Mouse (Mus musculus) myocyte (in vitro differentiated cells): ENCODE data around the gene Ntan1. TPM values are rescaled to one million over a fixed set of nuclear protein-coding genes. Genes with fewer than 3 reads are reported as not detected.
"Not testable (repeated sequence)": the region's sequence is repeated elsewhere in the genome, so short reads cannot be mapped to it uniquely, and the experiment has no call there.

ENCODE experiments used
- H3K27me3 ChIP-seq: one replicate; pipeline ENCODE4 v1.6.1; 2011; ENCODE audit not compliant: control insufficient read depth, insufficient read depth, insufficient read length
- H3K36me3 ChIP-seq: one replicate; pipeline ENCODE4 v1.6.1; 2011; ENCODE audit not compliant: control insufficient read depth, insufficient read depth
- H3K4me2 ChIP-seq: one replicate; pipeline ENCODE4 v1.6.1; 2011; ENCODE audit warnings: low read depth, control low read depth
- H3K4me3 ChIP-seq: one replicate; pipeline ENCODE4 v1.5.1; 2011; ENCODE audit warnings: mild to moderate bottlenecking, control low read depth, moderate library complexity
- H3K79me2 ChIP-seq: one replicate; pipeline ENCODE4 v1.6.1; 2011; ENCODE audit not compliant: control insufficient read depth, insufficient read depth
- H3ac ChIP-seq: one replicate; pipeline ENCODE4 v1.6.1; 2011; ENCODE audit not compliant: control insufficient read depth, insufficient read length
- CEBPB ChIP-seq: IDR thresholded peaks from 2 replicates; pipeline ENCODE4 v1.6.1; 2011; ENCODE audit warnings: mild to moderate bottlenecking, moderate library complexity; ENCODE audit not compliant: poor library complexity, insufficient read depth, severe bottlenecking
- E2F4 ChIP-seq: IDR thresholded peaks from one replicate; pipeline ENCODE4 v1.6.1; 2011; ENCODE audit warnings: mild to moderate bottlenecking, control low read depth, moderate library complexity; ENCODE audit not compliant: insufficient read depth
- MAX ChIP-seq: IDR thresholded peaks from one replicate; pipeline ENCODE4 v1.6.1; 2011; ENCODE audit warnings: low read depth, mild to moderate bottlenecking, control low read depth
- MYOD1 ChIP-seq, 3 experiments: IDR thresholded peaks; one replicate each; pipeline ENCODE4 v1.6.1; 2011; ENCODE audit warnings: control low read depth in 2 of 3, low read depth in 2 of 3, mild to moderate bottlenecking in 2 of 3, moderate library complexity in 1 of 3; ENCODE audit not compliant: insufficient read length in 2 of 3, control insufficient read depth in 1 of 3
- MYOG ChIP-seq, 3 experiments: IDR thresholded peaks; one replicate each; pipeline ENCODE4 v1.6.1; 2011; ENCODE audit warnings: control low read depth in 2 of 3, low read depth in 2 of 3, mild to moderate bottlenecking in 2 of 3; ENCODE audit not compliant: insufficient read length in 2 of 3, control insufficient read depth in 1 of 3, insufficient read depth in 1 of 3
- POLR2A ChIP-seq: IDR thresholded peaks from one replicate; pipeline ENCODE4 v1.6.1; 2011; ENCODE audit warnings: low read depth, mild to moderate bottlenecking, control low read depth, moderate library complexity; ENCODE audit not compliant: insufficient read length
- POLR2AphosphoS2 ChIP-seq: IDR thresholded peaks from one replicate; pipeline ENCODE4 v1.6.1; 2011; ENCODE audit warnings: low read depth, control low read depth; ENCODE audit not compliant: insufficient read length
- REST ChIP-seq: IDR thresholded peaks from one replicate; pipeline ENCODE4 v1.6.1; 2011; ENCODE audit warnings: mild to moderate bottlenecking, control low read depth, moderate library complexity; ENCODE audit not compliant: insufficient read depth, insufficient read length
- SRF ChIP-seq: IDR thresholded peaks from one replicate; pipeline ENCODE4 v1.6.1; 2011; ENCODE audit warnings: low read depth; ENCODE audit not compliant: control insufficient read depth, insufficient read length
- TCF12 ChIP-seq: IDR thresholded peaks from one replicate; pipeline ENCODE4 v1.6.1; 2011; ENCODE audit warnings: mild to moderate bottlenecking, control low read depth; ENCODE audit not compliant: poor library complexity, insufficient read depth, severe bottlenecking
- TCF3 ChIP-seq: IDR thresholded peaks from one replicate; pipeline ENCODE4 v1.6.1; 2011; ENCODE audit warnings: low read depth, control low read depth; ENCODE audit not compliant: insufficient read length
- USF1 ChIP-seq: IDR thresholded peaks from one replicate; pipeline ENCODE4 v1.6.1; 2011; ENCODE audit warnings: low read depth, mild to moderate bottlenecking, control low read depth, moderate library complexity
- polyA plus RNA-seq: library from polyadenylated mRNA; unstranded; fragments of >200 nt; fragmentation: generic; extraction: Trizol; gene quantifications from one replicate; pipeline ENCODE4 v1.2.1, GENCODE M21; 2012; ENCODE audit warnings: missing spikeins

Gene Ntan1
- polyA plus RNA-seq, 1 experiment: 28.8 TPM

- TF ChIP-seq CEBPB (no peak), POLR2A (no peak), REST (no peak), MYOG (IDR thresholded peaks at IDR 0.05; ENCODE audit: control insufficient read depth in 1 of 3, insufficient read depth in 1 of 3, insufficient read length in 2 of 3, low read depth in 2 of 3) (no peak), POLR2AphosphoS2 (no peak), MYOD1 (IDR thresholded peaks at IDR 0.05; ENCODE audit: control insufficient read depth in 1 of 3, insufficient read length in 2 of 3, low read depth in 2 of 3) (no peak), TCF12 (no peak), SRF (no peak), E2F4 (no peak), TCF3 (no peak), MAX (no peak), USF1 (no peak)
- H3K79me2 ChIP-seq: peaks cover 17% of the 10 kb centered on the region
- no peaks in the 10 kb centered on the region for H3K27me3 ChIP-seq
- peak overlapping the region; percentile 18 for H3ac ChIP-seq
- peak overlapping the region; percentile 74 for H3K4me2 ChIP-seq
- H3K36me3 ChIP-seq: peaks cover 8% of the 10 kb centered on the region
- peak overlapping the region; percentile 78 for H3K4me3 ChIP-seq
Observed at GRCm38 (mm10) chr16:13781216-13781615, 37.4 kb upstream of the Ntan1 start.

GRCm38 (mm10) chr16:13785932-13786331 is 32.7 kb upstream of the Ntan1 start:
- H3K36me3 ChIP-seq: peaks cover 39% of the 10 kb centered on the region
- no peak overlapping the region for H3K4me2 ChIP-seq
- no peak overlapping the region for H3K4me3 ChIP-seq
- TF ChIP-seq MYOD1 (IDR thresholded peaks at IDR 0.05; ENCODE audit: control insufficient read depth in 1 of 3, insufficient read length in 2 of 3, low read depth in 2 of 3): no peak
- peaks cover 15% of the 10 kb centered on the region for H3K79me2 ChIP-seq
- H3K27me3 ChIP-seq: no peaks in the 10 kb centered on the region
- H3ac ChIP-seq: no peak overlapping the region

GRCm38 (mm10) chr16:13793441-13793840 is 25.2 kb upstream of the Ntan1 start:
- H3K27me3 ChIP-seq, H3K79me2 ChIP-seq, H3ac ChIP-seq, H3K4me2 ChIP-seq, H3K4me3 ChIP-seq: not testable (repeated sequence)
- peaks cover 73% of the 10 kb centered on the region for H3K36me3 ChIP-seq

GRCm38 (mm10) chr16:13796746-13797175 is 21.9 kb upstream of the Ntan1 start:
- H3ac ChIP-seq: no peak overlapping the region
- H3K27me3 ChIP-seq: no peaks in the 10 kb centered on the region
- no peak for TF ChIP-seq SRF
- no peak for TF ChIP-seq TCF12
- no peak for TF ChIP-seq CEBPB
- TF ChIP-seq POLR2A: no peak
- TF ChIP-seq MAX: no peak
- no peak for TF ChIP-seq POLR2AphosphoS2
- no peak for TF ChIP-seq USF1
- TF ChIP-seq TCF3: no peak
- TF ChIP-seq MYOG (IDR thresholded peaks at IDR 0.05; ENCODE audit: control insufficient read depth in 1 of 3, insufficient read depth in 1 of 3, insufficient read length in 2 of 3, low read depth in 2 of 3): no peak
- no peak for TF ChIP-seq E2F4
- TF ChIP-seq MYOD1 (IDR thresholded peaks at IDR 0.05; ENCODE audit: control insufficient read depth in 1 of 3, insufficient read length in 2 of 3, low read depth in 2 of 3): no peak
- no peak for TF ChIP-seq REST
- no peak overlapping the region for H3K4me3 ChIP-seq
- no peak overlapping the region for H3K4me2 ChIP-seq
- peaks cover 65% of the 10 kb centered on the region for H3K36me3 ChIP-seq
- H3K79me2 ChIP-seq: no peaks in the 10 kb centered on the region

- Histone ChIP-seq H3ac (no peak overlapping the region), H3K36me3 (peaks cover 33% of the 10 kb centered on the region), H3K79me2 (no peaks in the 10 kb centered on the region), H3K4me3 (no peak overlapping the region), H3K27me3 (no peaks in the 10 kb centered on the region), H3K4me2 (no peak overlapping the region)
- no peak for TF ChIP-seq POLR2A
- no peak for TF ChIP-seq MAX
- no peak for TF ChIP-seq MYOD1 (IDR thresholded peaks at IDR 0.05; ENCODE audit: control insufficient read depth in 1 of 3, insufficient read length in 2 of 3, low read depth in 2 of 3)
- no peak for TF ChIP-seq E2F4
- TF ChIP-seq TCF3: no peak
- no peak for TF ChIP-seq CEBPB
- no peak for TF ChIP-seq USF1
- TF ChIP-seq REST: no peak
- no peak for TF ChIP-seq MYOG (IDR thresholded peaks at IDR 0.05; ENCODE audit: control insufficient read depth in 1 of 3, insufficient read depth in 1 of 3, insufficient read length in 2 of 3, low read depth in 2 of 3)
- TF ChIP-seq TCF12: no peak
- TF ChIP-seq POLR2AphosphoS2: no peak
Observed at GRCm38 (mm10) chr16:13801231-13801630, 17.4 kb upstream of the Ntan1 start.

GRCm38 (mm10) chr16:13804666-13805065 is 14.0 kb upstream of the Ntan1 start:
- H3K27me3 ChIP-seq: no peaks in the 10 kb centered on the region
- H3K36me3 ChIP-seq: peaks cover 44% of the 10 kb centered on the region
- no peak overlapping the region for H3K4me3 ChIP-seq
- TF ChIP-seq POLR2A: no peak
- no peak for TF ChIP-seq POLR2AphosphoS2
- TF ChIP-seq CEBPB: no peak
- no peak for TF ChIP-seq TCF12
- no peak for TF ChIP-seq USF1
- H3K4me2 ChIP-seq: no peak overlapping the region
- H3ac ChIP-seq: no peak overlapping the region
- H3K79me2 ChIP-seq: no peaks in the 10 kb centered on the region
